Mouse (Mus musculus) myocyte (in vitro differentiated cells): Measurements from ENCODE around the gene Zic5.

ENCODE experiments used
- E2F4 ChIP-seq: IDR thresholded peaks from one replicate; pipeline ENCODE4 v1.6.1; 2011; ENCODE audit warnings: mild to moderate bottlenecking, control low read depth, moderate library complexity; ENCODE audit not compliant: insufficient read depth
- POLR2AphosphoS2 ChIP-seq: IDR thresholded peaks from one replicate; pipeline ENCODE4 v1.6.1; 2011; ENCODE audit warnings: low read depth, control low read depth; ENCODE audit not compliant: insufficient read length
- USF1 ChIP-seq: IDR thresholded peaks from one replicate; pipeline ENCODE4 v1.6.1; 2011; ENCODE audit warnings: low read depth, mild to moderate bottlenecking, control low read depth, moderate library complexity

- TF ChIP-seq POLR2AphosphoS2 (no peak), USF1 (no peak), E2F4 (no peak)
Observed at GRCm38 (mm10) chr14:122414786-122415185, 50.7 kb downstream of the Zic5 start.
